Mouse (Mus musculus): ENCODE data around the gene Lingo1.
A peak's percentile ranks its signal among the peaks of the same experiment; 100 is the strongest.

Gene Lingo1

DNA sequence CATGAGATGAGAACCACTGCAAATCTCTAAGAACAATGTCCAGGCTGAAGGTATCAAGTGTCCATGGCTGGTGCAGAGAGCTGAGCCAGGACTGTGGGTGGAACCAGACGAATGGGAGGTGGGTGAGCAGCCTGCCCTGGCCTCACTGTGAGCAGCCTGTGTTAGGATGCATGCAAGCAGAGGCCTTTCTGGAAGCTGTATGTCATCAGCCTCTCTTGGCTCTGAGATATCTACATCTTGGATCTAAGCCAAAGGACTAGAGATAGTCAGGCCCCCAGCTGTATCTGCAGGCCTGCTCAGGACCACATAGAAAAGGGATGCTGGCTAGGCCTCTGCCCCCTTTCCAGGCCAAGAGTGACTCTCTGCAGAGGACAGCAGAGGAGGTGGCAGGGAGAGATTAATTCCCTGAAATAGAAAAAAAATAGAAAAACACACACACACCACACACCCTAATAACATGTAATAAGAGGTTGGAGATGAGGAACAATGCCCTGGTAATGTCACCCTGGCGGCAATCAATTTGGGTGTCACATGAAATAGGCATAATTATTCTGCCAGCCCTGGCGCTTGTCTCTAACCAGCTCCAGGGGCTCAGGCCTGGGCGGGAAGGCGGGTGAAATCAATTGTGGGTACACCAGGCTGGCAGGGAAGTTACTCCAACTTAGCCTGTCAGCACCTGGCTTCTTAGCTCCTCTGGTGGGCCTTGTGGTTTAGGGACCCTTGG, 166.4 kb downstream of the Lingo1 start:
- no peak for DNase-seq

GRCm38 (mm10) chr9:56627295-56627694, 169.0 kb downstream of the Lingo1 start:
- DNase-seq = no peak

DNA sequence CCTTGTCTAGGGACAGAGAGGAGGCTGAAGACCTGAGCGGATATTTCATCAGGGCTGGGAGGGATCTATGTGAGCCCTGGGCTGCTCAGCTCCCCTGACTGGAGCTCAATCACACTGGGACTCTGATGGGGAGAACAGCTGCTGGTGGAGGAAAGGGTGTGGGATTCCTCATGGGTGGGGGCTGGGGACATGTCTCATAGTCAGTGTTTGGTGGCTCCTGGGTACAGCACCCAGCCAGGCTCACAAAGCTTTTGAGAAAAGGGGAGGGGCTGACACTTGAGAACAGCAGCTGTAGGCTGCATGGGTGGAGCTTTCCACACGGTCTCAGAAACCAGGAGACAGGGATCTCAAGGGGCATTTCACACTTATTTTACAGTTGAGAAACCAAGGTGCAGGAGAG, 171.3 kb downstream of the Lingo1 start:
- DNase-seq = no peak

GRCm38 (mm10) chr9:56623361-56623760, 172.9 kb downstream of the Lingo1 start:
- no peak for DNase-seq

DNA sequence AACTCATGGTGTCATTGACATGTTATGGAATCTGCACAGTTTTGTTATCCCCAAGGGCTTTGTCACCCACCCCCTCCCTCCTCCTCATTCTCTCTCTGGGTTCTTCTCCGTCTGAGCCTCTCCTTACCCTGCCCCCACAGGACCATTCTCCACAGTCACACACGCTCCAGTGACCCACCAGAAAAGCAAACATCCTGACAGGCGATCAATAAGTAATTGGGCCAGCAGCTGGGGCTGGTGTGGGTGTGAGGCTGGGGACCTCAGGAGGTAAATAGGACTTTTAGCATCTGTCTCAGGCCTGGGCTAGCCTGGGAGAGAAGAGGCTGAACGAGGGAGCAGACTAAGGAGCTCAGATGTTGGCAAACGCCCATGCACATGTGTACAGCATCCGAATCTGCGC, 173.5 kb downstream of the Lingo1 start:
- DNase-seq = no peak

DNA sequence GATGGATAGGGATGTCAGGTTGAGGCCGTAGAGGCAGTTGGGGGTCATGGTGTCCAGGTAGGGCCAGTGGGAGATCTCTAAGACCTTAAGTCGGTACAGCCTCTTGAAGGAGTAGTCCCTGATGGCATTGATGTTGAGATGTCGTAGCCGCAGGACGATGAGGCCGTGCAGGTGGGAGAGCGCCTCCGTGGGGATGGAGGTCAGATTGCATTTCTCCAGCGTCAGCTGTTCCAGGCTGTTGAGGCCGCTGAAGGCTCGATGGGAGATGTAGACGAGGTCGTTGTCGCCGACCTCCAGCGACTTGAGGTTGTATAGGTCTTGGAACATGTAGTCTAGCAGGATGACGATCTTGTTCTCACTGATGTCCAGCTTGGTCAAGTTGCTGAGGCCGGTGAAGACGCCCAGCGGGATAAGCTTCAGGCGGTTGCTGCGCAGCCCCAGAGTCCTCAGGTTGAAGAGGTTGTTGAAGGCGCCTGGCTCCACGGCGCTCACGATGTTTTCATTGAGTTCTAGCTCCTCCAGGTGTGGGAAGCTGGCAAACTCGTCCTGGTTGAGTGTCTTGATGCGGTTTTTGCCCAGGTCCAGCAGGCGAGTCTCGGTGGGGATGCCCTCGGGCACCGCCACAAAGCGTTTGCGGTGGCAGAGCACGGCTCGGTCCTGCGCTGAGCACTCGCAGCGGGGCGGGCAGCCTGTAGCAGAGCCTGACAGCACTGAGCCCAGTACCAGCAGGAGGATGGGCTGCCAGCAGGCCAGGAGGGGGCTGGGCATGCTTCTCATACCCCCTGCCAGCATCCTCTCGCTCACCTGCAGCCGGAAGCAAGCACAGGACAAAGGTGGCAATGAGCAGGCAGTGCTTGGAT, 175.5 kb downstream of the Lingo1 start:
- DNase-seq = peak; percentile 25

GRCm38 (mm10) chr9:56619715-56620114, 176.6 kb downstream of the Lingo1 start:
- no peak for DNase-seq

DNA sequence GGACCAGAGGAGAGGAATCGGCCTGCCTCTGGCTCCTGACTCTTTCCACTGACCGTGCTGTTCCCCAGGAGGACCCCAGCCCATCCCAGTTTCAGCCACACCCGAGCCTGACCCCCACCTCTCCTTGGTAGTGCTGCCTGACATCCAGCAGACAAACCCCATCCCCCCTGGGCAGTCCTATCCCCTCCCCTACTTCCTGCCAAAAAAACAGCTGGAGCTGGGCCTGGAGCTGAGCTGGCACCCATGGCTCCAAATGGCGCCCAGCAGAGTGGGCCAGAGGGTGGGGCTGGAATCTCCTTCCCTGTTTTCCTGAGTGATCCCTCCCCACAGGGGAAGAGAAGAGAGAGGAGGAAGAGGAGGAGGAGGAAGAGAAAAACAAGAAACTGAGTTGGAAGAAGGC, 177.6 kb downstream of the Lingo1 start:
- no peak for DNase-seq

- no peak for DNase-seq
Measured at GRCm38 (mm10) chr9:56616061-56616460, 180.2 kb downstream of the Lingo1 start.

GRCm38 (mm10) chr9:56612798-56613183, 183.5 kb downstream of the Lingo1 start:
- DNase-seq = no peak

- DNase-seq = no peak
Measured at GRCm38 (mm10) chr9:56611912-56612797, 184.1 kb downstream of the Lingo1 start.

GRCm38 (mm10) chr9:56610955-56611354, 185.3 kb downstream of the Lingo1 start:
- no peak for DNase-seq

DNA sequence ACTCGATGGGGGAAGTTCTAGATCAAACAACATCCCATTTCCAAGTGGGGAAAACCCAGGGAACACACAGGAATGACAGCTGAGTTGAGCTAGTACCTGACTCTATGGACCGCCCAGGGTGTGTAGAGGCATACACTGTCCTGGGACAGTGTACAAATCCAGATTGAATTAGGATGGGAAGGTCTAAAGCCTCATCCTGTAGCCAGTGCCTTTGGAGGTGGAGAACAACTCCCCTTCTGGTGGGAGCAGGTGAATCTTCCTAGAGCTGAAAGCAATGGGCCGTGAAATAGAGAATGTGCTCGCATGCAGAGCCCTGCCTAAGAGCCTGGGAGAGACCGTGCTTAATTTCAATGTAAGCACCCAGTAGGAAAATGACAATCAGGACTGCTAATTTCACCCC, 185.8 kb downstream of the Lingo1 start:
- no peak for DNase-seq

GRCm38 (mm10) chr9:56609486-56609885, 186.8 kb downstream of the Lingo1 start:
- no peak for DNase-seq

DNA sequence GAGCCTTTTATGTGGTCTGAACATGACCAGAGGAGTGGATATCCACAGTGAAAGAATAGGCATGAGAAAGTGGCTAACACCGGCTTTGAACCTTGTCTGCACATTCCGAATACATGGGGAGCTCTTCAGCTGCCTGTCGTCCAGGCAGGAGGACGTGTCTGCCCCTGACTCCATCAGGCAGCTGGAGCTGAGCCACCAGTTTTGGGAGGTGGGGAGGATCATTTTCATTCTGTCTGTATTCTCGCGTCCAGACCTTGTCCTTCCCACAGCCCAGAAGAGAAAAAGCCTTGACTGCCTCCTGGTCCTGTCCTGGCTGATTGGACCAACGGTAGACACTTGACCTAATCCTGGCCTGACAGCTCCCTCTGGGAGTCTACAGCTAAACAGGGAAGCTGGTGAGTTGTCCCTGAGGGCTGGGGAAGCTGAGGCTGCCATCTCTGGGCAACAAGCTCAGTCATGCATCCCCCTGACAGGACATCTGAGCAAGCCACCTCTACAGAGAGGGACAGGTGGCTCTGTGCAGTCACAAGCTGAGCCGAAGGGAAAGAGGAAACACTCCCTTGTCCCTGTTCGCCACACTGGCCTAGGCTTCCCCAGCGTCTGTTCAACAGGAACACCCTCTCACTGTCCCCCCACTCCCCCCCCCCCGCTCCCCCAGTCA, 187.4 kb downstream of the Lingo1 start:
- DNase-seq = no peak

GRCm38 (mm10) chr9:56606082-56606740, 190.1 kb downstream of the Lingo1 start:
- DNase-seq = no peak

DNA sequence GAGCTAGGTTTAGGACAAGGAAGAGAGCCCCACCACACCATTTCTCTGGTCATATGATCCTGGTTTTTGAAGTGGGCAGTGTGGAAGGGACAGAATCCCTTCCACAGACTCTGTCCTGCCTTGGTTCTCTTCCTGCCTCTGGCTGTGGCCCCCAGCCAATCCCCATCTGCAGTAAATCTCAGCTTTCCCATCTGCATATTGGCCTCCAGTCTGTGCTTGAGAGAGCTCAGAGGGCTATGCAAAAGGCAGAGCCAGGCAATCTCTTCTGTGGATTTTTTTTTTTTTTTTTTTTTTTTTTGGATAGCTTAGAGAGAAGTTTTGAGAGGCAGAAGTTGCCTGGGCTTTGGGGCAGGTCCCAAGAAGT, 190.8 kb downstream of the Lingo1 start:
- no peak for DNase-seq

- DNase-seq = no peak
Measured at GRCm38 (mm10) chr9:56604797-56605442, 191.3 kb downstream of the Lingo1 start.

DNA sequence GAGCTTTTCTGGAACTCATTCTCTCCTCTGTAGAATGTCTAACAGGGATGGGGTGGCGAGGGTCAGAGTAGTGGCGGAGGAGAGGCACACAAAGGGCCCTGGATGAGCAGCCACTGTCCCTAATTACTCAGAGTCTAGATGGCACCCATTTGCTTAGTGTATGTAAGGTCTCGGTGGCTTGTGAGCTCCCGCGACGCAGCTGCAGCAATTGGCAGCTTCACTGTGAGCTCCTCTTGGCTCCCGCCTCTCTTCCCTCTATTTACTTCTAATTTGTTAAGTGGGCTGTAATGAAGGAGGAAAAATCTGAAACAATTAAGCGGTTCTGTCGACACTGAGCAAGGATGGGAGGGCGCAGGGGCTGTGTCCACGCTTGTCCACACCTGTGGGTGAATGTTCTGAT, 195.6 kb downstream of the Lingo1 start:
- no peak for DNase-seq

GRCm38 (mm10) chr9:56592639-56593038, 203.6 kb downstream of the Lingo1 start:
- no peak for DNase-seq

- DNase-seq = no peak
Measured at GRCm38 (mm10) chr9:56591248-56591888, 204.9 kb downstream of the Lingo1 start.

Measured in thymus, postnatal 4 days (tissue).